Mouse (Mus musculus) gastrocnemius, postnatal 10 days (tissue): ENCODE results near the gene Tbc1d24. TPM values are rescaled to one million over a fixed set of nuclear protein-coding genes. Genes with fewer than 3 reads are reported as not detected.
A peak's percentile ranks its signal among the peaks of the same experiment; 100 is the strongest.

Source experiments
- DNase-seq: peaks from one replicate; pipeline ENCODE4 v3.0.0; 2021; ENCODE audit warnings: mixed read lengths
- total RNA-seq, 2 experiments: library from RNA; stranded (reverse); gene quantifications; 2 replicates each; pipeline ENCODE4 v1.2.3; 2021

The Tbc1d24 gene
- total RNA-seq, 2 experiments from 2014 or later, result 5.8 to 8.9 TPM

- DNase-seq, result no peak
These were observed 5.2 kb upstream of the Tbc1d24 start for GRCm38 (mm10) chr17:24210591-24210990.

- DNase-seq, result no peak
These were observed 4.5 kb upstream of the Tbc1d24 start for GRCm38 (mm10) chr17:24209916-24210240.

GRCm38 (mm10) chr17:24209043-24209915 lies 3.9 kb upstream of the Tbc1d24 start, which contains the start of gene Ntn3:
Ntn3 (minus strand) TSS chr17:24209531.
- DNase-seq, result peak; percentile 51

GRCm38 (mm10) chr17:24208641-24209042 lies 3.3 kb upstream of the Tbc1d24 start:
- DNase-seq, result peak; percentile 58

- DNase-seq, result no peak
These were observed 2.6 kb upstream of the Tbc1d24 start for GRCm38 (mm10) chr17:24207768-24208640.

GRCm38 (mm10) chr17:24206451-24207351 lies 1.3 kb upstream of the Tbc1d24 start:
- DNase-seq, result peak; percentile 53

- DNase-seq, result peak; percentile 50
These were observed 573 bp upstream of the Tbc1d24 start for GRCm38 (mm10) chr17:24205908-24206361.

GRCm38 (mm10) chr17:24204846-24205245 lies 516 bp downstream of the Tbc1d24 start:
- no peak for DNase-seq

- DNase-seq, result no peak
These were observed 1.5 kb downstream of the Tbc1d24 start for GRCm38 (mm10) chr17:24203611-24204534.

GRCm38 (mm10) chr17:24203068-24203467 lies 2.3 kb downstream of the Tbc1d24 start:
- no peak for DNase-seq

- DNase-seq, result no peak
These were observed 4.3 kb downstream of the Tbc1d24 start for GRCm38 (mm10) chr17:24201092-24201491.

- DNase-seq, result no peak
These were observed 5.6 kb downstream of the Tbc1d24 start for GRCm38 (mm10) chr17:24199741-24200140.

- no peak for DNase-seq
These were observed 6.1 kb downstream of the Tbc1d24 start for GRCm38 (mm10) chr17:24199252-24199651.

- DNase-seq, result no peak
These were observed 8.1 kb downstream of the Tbc1d24 start for GRCm38 (mm10) chr17:24197032-24197824.

GRCm38 (mm10) chr17:24195349-24195748 lies 10.0 kb downstream of the Tbc1d24 start:
- DNase-seq, result no peak

- DNase-seq, result no peak
These were observed 11.6 kb downstream of the Tbc1d24 start for GRCm38 (mm10) chr17:24193769-24194168.

GRCm38 (mm10) chr17:24193268-24193667 lies 12.1 kb downstream of the Tbc1d24 start:
- no peak for DNase-seq

- DNase-seq, result no peak
These were observed 12.5 kb downstream of the Tbc1d24 start for GRCm38 (mm10) chr17:24192848-24193247.

- no peak for DNase-seq
These were observed 13.9 kb downstream of the Tbc1d24 start for GRCm38 (mm10) chr17:24191481-24191880.

- DNase-seq, result no peak
These were observed 14.4 kb downstream of the Tbc1d24 start for GRCm38 (mm10) chr17:24190934-24191333.
